Mouse (Mus musculus): Measurements from ENCODE around the gene Hoxd1.

DNA sequence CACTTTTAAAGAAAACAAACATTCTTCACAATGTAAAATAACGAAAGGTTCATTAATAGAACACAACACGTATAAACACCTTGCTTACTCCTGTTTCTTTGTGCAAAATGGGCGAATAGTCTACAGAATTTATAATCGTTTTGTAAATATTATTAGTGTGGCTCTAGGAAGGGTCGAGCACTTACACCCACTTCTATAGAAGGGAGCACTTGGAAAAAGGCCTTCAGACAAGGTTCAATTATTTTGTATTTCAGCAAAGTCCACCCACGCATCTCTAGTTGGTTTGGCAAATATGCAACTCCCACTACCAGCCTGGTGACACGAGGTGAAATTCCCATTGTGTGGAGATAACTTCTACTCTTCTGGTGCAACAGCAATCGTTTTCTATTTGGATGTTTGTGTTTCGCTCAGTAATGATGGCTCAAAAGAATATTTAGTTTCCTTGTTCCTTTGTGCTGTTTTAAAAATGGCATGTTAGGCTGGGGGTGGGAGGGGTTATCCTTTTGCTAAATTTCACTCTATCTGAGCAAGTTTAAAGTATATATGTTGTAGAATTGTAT lies 14.3 kb upstream of the Hoxd1 start:
- TF ChIP-seq CTCF (IDR thresholded peaks at IDR 0.05; ENCODE audit: control insufficient read depth, insufficient read depth, low read length) (no peak), POLR2A (IDR thresholded peaks at IDR 0.05; ENCODE audit: borderline replicate concordance, control insufficient read depth, low read depth, low read length) (no peak)

All from bone marrow, adult 2 months (tissue).